Mouse (Mus musculus) heart, postnatal 0 days (tissue): ENCODE measurements around the gene Fig4.

Experiments
- CTCF ChIP-seq: IDR thresholded peaks from 2 replicates; pipeline ENCODE4 v1.5.1; 2016; ENCODE audit warnings: antibody characterized with exemption, control low read depth, low read depth
- EP300 ChIP-seq: IDR thresholded peaks from 2 replicates; pipeline ENCODE4 v1.6.1; 2016; ENCODE audit warnings: antibody characterized with exemption, low read depth

GRCm38 (mm10) chr10:41204191-41204590 lies 98.9 kb downstream of the Fig4 start:
- TF ChIP-seq CTCF (no peak), EP300 (no peak)
